Mouse (Mus musculus) hindbrain, postnatal 0 days (tissue): ENCODE measurements at regions not wholly inside any gene's neighbourhood (a gene's known extent, or its start where the extent isn't known, plus 50 kb on each side); places are given as distances from the start of the nearest gene placed in this dataset.
A peak's percentile ranks its signal among the peaks of the same experiment; 100 is the strongest.

Experiments
- ATAC-seq: fragments of 200-750 bp; cut with Nextera tagmentation; 2 replicates; pipeline ENCODE4 v1.8.0; 2017; ENCODE audit warnings: mild to moderate bottlenecking, moderate TSS enrichment, moderate library complexity
- DNase-seq: peaks from one replicate; pipeline ENCODE4 v3.0.0-alpha.2; 2015; ENCODE audit warnings: low spot score
- H3K27ac ChIP-seq: fragments of 300-500 bp; sonication (generic); 2 replicates; pipeline ENCODE4 v1.5.1; 2014; ENCODE audit warnings: mild to moderate bottlenecking
- H3K27me3 ChIP-seq: fragments of 300-500 bp; sonication (generic); 2 replicates; pipeline ENCODE4 v1.6.1; 2014; ENCODE audit warnings: low read length, mixed read lengths; ENCODE audit not compliant: insufficient read depth
- H3K36me3 ChIP-seq: fragments of 300-500 bp; sonication (generic); 2 replicates; pipeline ENCODE4 v1.6.1; 2014; ENCODE audit warnings: low read length, mixed read lengths; ENCODE audit not compliant: insufficient read depth
- H3K4me1 ChIP-seq: fragments of 300-500 bp; sonication (generic); 2 replicates; pipeline ENCODE4 v1.6.1; 2014; ENCODE audit warnings: antibody characterized with exemption, low read length, mixed read lengths; ENCODE audit not compliant: insufficient read depth
- H3K4me2 ChIP-seq: fragments of 300-500 bp; sonication (generic); 2 replicates; pipeline ENCODE4 v1.6.1; 2014; ENCODE audit warnings: low read depth, mild to moderate bottlenecking, low read length, moderate library complexity, mixed read lengths
- H3K4me3 ChIP-seq: fragments of 300-500 bp; sonication (generic); 2 replicates; pipeline ENCODE4 v1.5.1; 2014; ENCODE audit warnings: low read length
- H3K9ac ChIP-seq: fragments of 300-500 bp; sonication (generic); replicated peaks from 2 replicates; pipeline ENCODE4 v1.6.1; 2014; ENCODE audit warnings: mild to moderate bottlenecking, low read length, moderate library complexity, mixed read lengths
- H3K9me3 ChIP-seq: fragments of 300-500 bp; sonication (generic); 2 replicates; pipeline ENCODE4 v1.6.1; 2016; ENCODE audit warnings: low read length, mixed read lengths
- CTCF ChIP-seq: IDR thresholded peaks from 2 replicates; pipeline ENCODE4 v1.5.1; 2016; ENCODE audit warnings: antibody characterized with exemption, control low read depth, low read depth
- WGBS: fragments of 180-500 bp; shearing (Covaris S2); extraction: QIAGEN DNeasy Blood & Tissue Kit; methylation state at CpG from one replicate; pipeline ENCODE4 v1.1.7; 2014; 5-methylcytosine and 5-hydroxymethylcytosine counted together

DNA sequence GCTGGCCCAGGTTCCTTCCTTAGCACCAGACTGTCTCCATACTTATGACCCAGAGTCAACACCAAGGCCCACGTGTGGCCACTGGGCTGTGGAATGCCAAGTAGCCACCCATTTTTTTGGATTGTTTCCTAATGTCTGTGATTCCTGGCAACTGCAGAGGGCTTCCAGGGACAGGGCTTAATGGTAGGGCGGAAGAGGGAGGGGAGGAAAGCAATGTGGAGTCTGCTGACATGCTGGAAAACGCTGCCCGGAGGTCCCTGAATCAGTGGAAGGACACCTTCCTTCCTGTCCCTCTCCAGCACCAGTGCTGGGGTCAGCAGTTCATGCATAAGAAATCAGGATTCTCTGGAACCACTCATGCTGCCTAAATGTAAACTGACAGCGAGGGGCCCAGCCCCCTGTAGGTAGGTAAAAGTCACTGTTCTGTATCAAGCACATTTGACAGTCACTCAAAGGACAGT is 90.8 kb downstream of the Iyd start:
- TF ChIP-seq CTCF: no peak
- Histone ChIP-seq H3K27me3 (no peaks in the 10 kb centered on the region), H3K4me2 (no peak overlapping the region), H3K27ac (no peak overlapping the region), H3K9me3 (no peaks in the 10 kb centered on the region), H3K4me1 (no peaks in the 10 kb centered on the region), H3K9ac (no peak overlapping the region), H3K4me3 (no peak overlapping the region), H3K36me3 (no peaks in the 10 kb centered on the region)
- DNase-seq: peak; percentile 8
- 0 out of 2 replicates have a peak, but pooled peaks have one; percentile 10 for ATAC-seq
- WGBS: 42% methylated on average over 5 of the region's 5 CpGs

DNA sequence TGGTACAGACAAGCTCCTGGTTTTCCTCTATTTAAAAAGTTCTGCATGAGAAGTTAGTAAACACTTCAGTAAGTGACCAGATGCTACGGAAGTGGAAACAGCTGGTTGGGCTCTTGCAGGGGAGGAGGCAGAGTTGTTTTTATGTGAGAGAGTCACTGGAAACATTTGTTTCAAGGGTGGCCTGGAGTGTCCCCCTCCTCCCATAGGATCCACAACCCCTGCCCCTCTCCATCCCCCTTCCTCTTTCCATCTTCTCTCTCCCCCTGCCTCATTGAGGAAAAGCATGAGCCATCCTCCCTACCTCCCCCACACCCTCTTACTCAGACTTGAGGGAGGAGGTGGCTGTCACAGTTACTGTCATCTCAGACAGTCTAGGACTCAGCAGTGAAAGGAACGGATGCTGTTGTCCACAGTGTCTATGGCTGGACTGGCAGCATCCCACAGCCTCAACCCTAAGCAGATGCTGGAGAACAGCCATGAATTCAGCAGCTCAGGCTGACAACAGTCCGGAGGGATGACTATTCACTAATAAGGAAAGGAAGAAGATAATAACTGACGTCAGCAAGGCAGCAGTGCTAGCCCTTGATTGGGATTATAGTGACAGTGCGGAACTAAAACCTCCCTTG is 93.9 kb downstream of the Iyd start:
- no peak for TF ChIP-seq CTCF
- Histone ChIP-seq H3K36me3 (no peaks in the 10 kb centered on the region), H3K27ac (peak overlapping the region; percentile 60; the same call in 1 of the 2 replicates), H3K4me3 (no peak overlapping the region), H3K27me3 (no peaks in the 10 kb centered on the region), H3K9ac (no peak overlapping the region), H3K4me2 (no peak overlapping the region), H3K9me3 (no peaks in the 10 kb centered on the region), H3K4me1 (no peaks in the 10 kb centered on the region)
- DNase-seq: peak; percentile 7
- WGBS: 42% methylated on average over 5 of the region's 5 CpGs
- peak; percentile 85 for ATAC-seq

DNA sequence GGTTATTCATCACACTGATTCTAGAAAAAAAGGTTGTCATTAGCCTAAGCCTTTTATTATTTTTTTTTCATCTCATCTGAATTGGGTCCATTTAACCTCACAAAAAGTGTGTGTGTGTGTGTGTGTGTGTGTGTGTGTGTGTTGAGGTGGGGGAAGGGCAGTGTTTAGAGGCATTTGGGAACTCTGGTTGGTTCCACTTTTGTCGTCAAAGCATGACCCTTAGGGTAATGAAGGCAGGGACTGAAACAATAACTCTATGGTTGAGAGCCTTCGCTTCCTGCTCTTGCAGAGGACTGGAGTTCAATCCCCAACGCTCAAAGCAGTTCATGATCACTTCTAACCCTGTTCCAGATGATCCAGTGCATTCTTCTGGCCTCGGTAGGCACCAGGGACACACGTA is 96.1 kb upstream of the Plekhg1 start:
- no peak for ATAC-seq
- Histone ChIP-seq H3K27me3 (no peaks in the 10 kb centered on the region), H3K27ac (no peak overlapping the region), H3K9me3 (no peaks in the 10 kb centered on the region), H3K4me2 (no peak overlapping the region), H3K9ac (no peak overlapping the region), H3K4me1 (no peaks in the 10 kb centered on the region), H3K4me3 (no peak overlapping the region), H3K36me3 (no peaks in the 10 kb centered on the region)
- WGBS: 69% methylated on average over 5 of the region's 5 CpGs
- TF ChIP-seq CTCF: no peak
- no peak for DNase-seq

DNA sequence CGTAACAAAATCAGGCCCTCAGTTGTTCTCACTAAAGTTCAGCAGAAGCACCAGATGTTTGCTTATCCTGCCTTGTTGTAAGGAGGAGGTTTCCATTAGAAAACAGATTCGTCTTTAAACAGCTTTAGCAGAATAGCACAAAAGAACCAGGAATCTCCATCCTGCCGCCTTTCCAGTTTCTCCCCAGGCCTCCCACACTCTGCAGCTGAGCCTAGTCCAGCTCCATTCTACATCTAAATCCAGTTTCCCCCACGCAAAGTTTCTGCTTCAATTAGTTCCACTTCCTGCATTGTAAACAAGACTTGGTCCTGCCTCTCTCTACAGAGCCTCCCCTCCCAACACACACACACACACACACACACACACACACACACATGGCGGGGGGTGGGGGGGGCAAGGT is 95.1 kb upstream of the Plekhg1 start:
- Histone ChIP-seq H3K9ac (no peak overlapping the region), H3K4me2 (no peak overlapping the region), H3K27ac (no peak overlapping the region), H3K27me3 (no peaks in the 10 kb centered on the region), H3K9me3 (no peaks in the 10 kb centered on the region), H3K4me3 (no peak overlapping the region), H3K36me3 (no peaks in the 10 kb centered on the region), H3K4me1 (no peaks in the 10 kb centered on the region)
- ATAC-seq (no peak), DNase-seq (no peak)
- 51% methylated on average over 5 of the region's 5 CpGs for WGBS
- TF ChIP-seq CTCF: no peak

DNA sequence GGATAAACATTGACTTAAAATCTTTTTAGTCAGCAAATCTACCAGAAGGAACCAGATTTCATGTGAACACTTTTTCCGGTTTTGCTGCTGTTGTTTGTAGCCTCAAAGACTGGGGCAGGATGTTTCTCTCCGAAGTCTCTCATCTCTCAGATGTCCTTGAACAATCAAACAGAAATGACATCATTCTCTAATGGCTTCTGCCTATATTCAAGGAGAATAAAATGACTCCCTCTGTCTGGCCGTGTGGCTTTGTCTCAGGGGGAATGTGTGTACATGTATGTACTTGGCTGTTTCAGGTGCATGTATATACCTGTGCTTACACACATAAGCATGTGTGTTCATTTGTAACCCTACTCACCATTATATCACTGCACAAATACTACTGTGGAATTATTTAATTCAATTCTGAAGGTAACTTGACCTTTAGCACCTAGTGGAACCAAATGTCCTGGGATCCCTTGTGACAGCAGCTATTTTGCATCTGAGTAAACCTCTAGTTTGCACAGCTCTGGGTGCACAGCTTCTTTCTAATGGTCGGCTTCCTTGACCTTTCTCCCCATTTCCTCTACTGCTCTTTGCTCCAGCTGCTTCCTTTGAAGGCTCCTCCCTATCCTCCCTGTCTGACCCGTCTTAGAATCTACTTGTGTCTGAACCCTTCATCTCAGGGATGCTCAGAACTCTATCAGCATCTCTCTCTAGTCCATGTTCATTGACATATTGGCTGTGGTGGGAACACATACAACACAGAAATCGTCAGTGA is 93.8 kb upstream of the Plekhg1 start:
- no peaks in the 10 kb centered on the region for H3K36me3 ChIP-seq
- no peak overlapping the region for H3K4me2 ChIP-seq
- H3K4me1 ChIP-seq: no peaks in the 10 kb centered on the region
- no peaks in the 10 kb centered on the region for H3K27me3 ChIP-seq
- H3K27ac ChIP-seq: no peak overlapping the region
- no peaks in the 10 kb centered on the region for H3K9me3 ChIP-seq
- no peak for TF ChIP-seq CTCF
- DNase-seq (no peak), ATAC-seq (no peak)
- no peak overlapping the region for H3K9ac ChIP-seq
- 76% methylated on average over 6 of the region's 6 CpGs for WGBS
- no peak overlapping the region for H3K4me3 ChIP-seq

DNA sequence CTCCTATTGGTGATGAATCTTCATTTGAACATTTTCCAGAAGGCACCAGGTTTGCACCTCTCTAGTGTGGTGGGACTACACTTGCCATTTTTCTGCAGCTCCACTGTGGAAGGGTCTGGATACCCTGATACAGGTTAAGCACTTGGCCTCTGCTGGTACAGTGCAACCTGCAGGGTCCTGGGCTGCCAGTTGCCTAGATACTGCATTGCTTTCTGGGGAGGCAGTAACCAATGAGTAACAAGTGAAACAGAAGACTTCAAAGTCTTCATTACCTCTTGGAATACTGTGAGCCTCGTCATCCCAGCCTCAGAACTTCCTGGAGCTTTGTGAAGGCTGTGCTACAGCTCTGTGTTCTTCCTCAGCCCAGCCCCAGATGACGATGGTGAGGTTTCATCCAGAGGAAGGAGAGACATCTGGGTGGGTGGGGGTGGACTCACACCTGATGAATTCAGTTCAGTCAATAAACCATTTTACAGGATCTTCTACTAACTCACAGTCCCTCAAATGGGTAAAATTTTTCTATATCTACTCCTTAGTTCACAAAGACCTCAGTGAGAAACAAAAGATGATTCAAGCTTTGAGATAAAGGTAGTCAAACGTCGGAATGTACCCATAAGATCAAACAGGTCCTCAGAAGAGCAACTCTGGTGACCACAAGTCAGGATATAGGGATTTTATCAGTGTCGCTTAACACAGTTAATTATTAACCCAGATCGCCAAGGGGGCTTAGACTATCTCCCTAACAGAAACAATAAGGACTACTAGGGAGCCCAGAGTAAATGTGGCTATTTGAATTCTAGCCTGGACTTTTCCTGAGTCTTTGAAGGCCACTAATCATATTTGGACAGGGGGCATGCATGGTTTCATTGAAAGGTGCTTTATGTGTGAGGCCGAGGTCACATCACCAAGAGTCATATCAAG is 92.1 kb upstream of the Plekhg1 start:
- no peaks in the 10 kb centered on the region for H3K36me3 ChIP-seq
- H3K4me3 ChIP-seq: no peak overlapping the region
- no peak for ATAC-seq
- DNase-seq: no peak
- no peaks in the 10 kb centered on the region for H3K27me3 ChIP-seq
- WGBS: 77% methylated on average over 7 of the region's 7 CpGs
- no peak overlapping the region for H3K9ac ChIP-seq
- no peaks in the 10 kb centered on the region for H3K4me1 ChIP-seq
- TF ChIP-seq CTCF: no peak
- no peak overlapping the region for H3K27ac ChIP-seq
- no peak overlapping the region for H3K4me2 ChIP-seq
- no peaks in the 10 kb centered on the region for H3K9me3 ChIP-seq
